ENCODE assay signal across 21 mouse cellular contexts in the genomic region with DNA sequence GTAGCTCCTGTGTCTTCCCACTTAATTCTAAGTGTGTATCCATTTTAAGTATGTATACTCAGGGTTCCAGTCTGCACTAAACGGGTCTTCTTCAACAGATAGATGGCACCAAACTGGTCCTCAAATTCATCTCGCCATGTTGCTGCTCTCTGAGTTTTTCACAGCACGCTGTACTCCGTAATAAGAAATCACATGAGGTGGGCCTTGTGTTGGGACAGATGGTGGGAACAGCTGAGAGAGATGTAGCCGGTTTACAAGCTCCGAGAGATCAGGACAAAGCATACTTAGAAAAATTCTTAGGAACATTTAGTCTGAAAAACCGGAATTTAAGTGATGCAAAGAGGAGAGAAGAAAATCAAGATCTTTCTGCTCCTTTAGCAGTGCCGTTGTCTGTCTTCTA.
A peak's percentile ranks its signal among the peaks of the same experiment; 100 is the strongest.
DNase-seq lines count a peak whose midpoint lies in the region; ATAC-seq lines count a peak whose summit lies in the region.
"Had no signal": no experiment of that assay in that cellular context is flagged by ENCODE, and none has a peak within 500 bp of the region (broad histone marks: within the 10 kb centered on the region; RNA-seq: fewer than 3 reads in every experiment).

No protein-coding gene starts in this region.

- WGBS in heart, embryonic 12.5 days: 79% methylated on average over 8 of the region's 8 CpGs

- H3K9me3 ChIP-seq in heart, embryonic 12.5 days (replicated peaks): no peaks in the 10 kb centered on the region
- H3K9me3 ChIP-seq: limb, embryonic 10.5 days; midbrain, embryonic 10.5 days; neural tube, embryonic 13.5 days had no signal

- H3K4me3 ChIP-seq in heart, embryonic 12.5 days: no peak overlapping the region
- H3K4me3 ChIP-seq: limb, embryonic 10.5 days; midbrain, embryonic 10.5 days; neural tube, embryonic 13.5 days had no signal

- peak; percentile 66 for ATAC-seq in frontal cortex, adult (ENCODE audit: low TSS enrichment)
- ATAC-seq in heart, embryonic 12.5 days (ENCODE audit: insufficient number of reproducible peaks, low FRiP score): no peak
- no peak for ATAC-seq in activated CD4-positive, CD25-positive, alpha-beta regulatory T cell, adult 4 months
- ATAC-seq: hindbrain, embryonic 16.5 days had no signal

- no peaks in the 10 kb centered on the region for H3K27me3 ChIP-seq in heart, embryonic 12.5 days (replicated peaks)
- H3K27me3 ChIP-seq: neural tube, embryonic 13.5 days had no signal

- no peak overlapping the region for H3K9ac ChIP-seq in heart, embryonic 12.5 days
- H3K9ac ChIP-seq: lung, embryonic 14.5 days; neural tube, embryonic 13.5 days had no signal

- no peaks in the 10 kb centered on the region for H3K4me1 ChIP-seq in heart, embryonic 12.5 days (replicated peaks)
- H3K4me1 ChIP-seq: limb, embryonic 10.5 days; midbrain, embryonic 10.5 days; neural tube, embryonic 13.5 days had no signal

- no peak for DNase-seq in frontal cortex, postnatal 10 days (ENCODE audit: low spot score in 2 of 2)
- peak; percentile 29 for DNase-seq in right cerebral cortex, adult 18-20 months
- DNase-seq in right cerebral cortex, postnatal 14 days: no peak
- peak; percentile 71 for DNase-seq in layer of hippocampus, adult 9-10 months (ENCODE audit: low spot score)
- DNase-seq: adrenal gland, postnatal 25 days; B cell, adult 2 months; cerebellum, postnatal 25 days; gastrocnemius, postnatal 36 days; kidney, adult 18-20 months; kidney, postnatal 14 days; lung, embryonic 14.5 days; lung, postnatal 4 days had no signal

- H3K27ac ChIP-seq in heart, embryonic 12.5 days (ENCODE audit: poor library complexity, severe bottlenecking): no peak overlapping the region
- H3K27ac ChIP-seq: limb, embryonic 10.5 days; midbrain, embryonic 10.5 days; neural tube, embryonic 13.5 days had no signal

- H3K4me2 ChIP-seq in heart, embryonic 12.5 days: no peak overlapping the region
- H3K4me2 ChIP-seq: heart, embryonic 11.5 days; liver, embryonic 11.5 days; lung, embryonic 14.5 days; neural tube, embryonic 13.5 days had no signal

- no peaks in the 10 kb centered on the region for H3K36me3 ChIP-seq in heart, embryonic 12.5 days
- H3K36me3 ChIP-seq: limb, embryonic 10.5 days; midbrain, embryonic 10.5 days had no signal

Comparison
In these comparisons a context has a peak if more than half of its experiments do, and no peak if none do; other contexts are left out.
1. DNase-seq: peak in right cerebral cortex, adult 18-20 months (single experiment) and layer of hippocampus, adult 9-10 months (single experiment); none in frontal cortex, postnatal 10 days (0 of 2) and right cerebral cortex, postnatal 14 days (single experiment).